ENCODE assay signal across 28 mouse cellular contexts in genomic region chr15:26337775-26338174, GRCm38 (mm10). TPM values are rescaled to one million over a fixed set of nuclear protein-coding genes. Genes with fewer than 3 reads are reported as not detected.
"Had no signal": no experiment of that assay in that cellular context is flagged by ENCODE, and none has a peak within 500 bp of the region (broad histone marks: within the 10 kb centered on the region; RNA-seq: fewer than 3 reads in every experiment).

No protein-coding gene starts in this region.

- H3K27me3 ChIP-seq: heart, embryonic 12.5 days; hindbrain, embryonic 13.5 days; hindbrain, embryonic 15.5 days; kidney, embryonic 15.5 days; limb, embryonic 13.5 days; limb, embryonic 15.5 days; liver, embryonic 12.5 days had no signal

- H3K9ac ChIP-seq: heart, embryonic 12.5 days; hindbrain, embryonic 13.5 days; hindbrain, embryonic 15.5 days; kidney, embryonic 15.5 days; limb, embryonic 13.5 days; limb, embryonic 15.5 days; liver, embryonic 12.5 days; liver, embryonic 14.5 days had no signal

- DNase-seq: gastrocnemius, postnatal 14 days; gastrocnemius, postnatal 36 days; heart, adult 18-20 months; heart, postnatal 10 days; kidney, adult 11 months; kidney, adult 2 months; kidney, adult 9 months; kidney, postnatal 14 days; kidney, postnatal 36 days; left cerebral cortex, postnatal 4 days had no signal

- H3K9me3 ChIP-seq: heart, embryonic 10.5 days; heart, embryonic 12.5 days; hindbrain, embryonic 13.5 days; hindbrain, embryonic 15.5 days; kidney, embryonic 15.5 days; limb, embryonic 13.5 days; limb, embryonic 15.5 days; liver, embryonic 12.5 days had no signal

- H3K4me1 ChIP-seq: heart, embryonic 10.5 days; heart, embryonic 12.5 days; hindbrain, embryonic 15.5 days; kidney, embryonic 15.5 days; limb, embryonic 13.5 days; limb, embryonic 15.5 days; liver, embryonic 12.5 days had no signal

- H3K4me3 ChIP-seq: heart, embryonic 10.5 days; heart, embryonic 12.5 days; hindbrain, embryonic 13.5 days; hindbrain, embryonic 15.5 days; kidney, embryonic 15.5 days; limb, embryonic 13.5 days; limb, embryonic 15.5 days; liver, embryonic 12.5 days had no signal

- H3K27ac ChIP-seq: heart, embryonic 10.5 days; hindbrain, embryonic 13.5 days; hindbrain, embryonic 15.5 days; hindbrain, postnatal 0 days; kidney, embryonic 15.5 days; kidney, postnatal 0 days; limb, embryonic 13.5 days; limb, embryonic 15.5 days; liver, embryonic 12.5 days; liver, embryonic 14.5 days had no signal

- ATAC-seq: hindbrain, postnatal 0 days; intestine, embryonic 16.5 days; liver, embryonic 12.5 days had no signal

- H3K36me3 ChIP-seq: heart, embryonic 10.5 days; heart, embryonic 12.5 days; hindbrain, embryonic 13.5 days; hindbrain, embryonic 15.5 days; kidney, embryonic 15.5 days; limb, embryonic 13.5 days; limb, embryonic 15.5 days; liver, embryonic 12.5 days had no signal

- H3K4me2 ChIP-seq: heart, embryonic 12.5 days; hindbrain, embryonic 13.5 days; hindbrain, embryonic 15.5 days; kidney, embryonic 15.5 days; limb, embryonic 13.5 days; limb, embryonic 15.5 days; liver, embryonic 12.5 days had no signal

RNA-seq across cellular contexts. Expression of gene March11, which starts 28.9 kb away (rescaled TPM):
- total RNA-seq: gastrocnemius, adult 18-20 months; gastrocnemius, adult 8-10 months; gastrocnemius, postnatal 14 days; gastrocnemius, postnatal 36 days; heart, adult 18-20 months; heart, postnatal 10 days; hematopoietic stem cell, adult 5-6 weeks; liver, adult 2 months had no signal
- polyA plus RNA-seq: large intestine, adult 2 months; liver, adult 2 months; liver, embryonic 12.5 days; liver, embryonic 14.5 days; liver, embryonic 16.5 days had no signal
